Mouse (Mus musculus) ES-E14 (cell line): ENCODE measurements at regions not wholly inside any gene's neighbourhood (a gene's known extent, or its start where the extent isn't known, plus 50 kb on each side); places are given as distances from the start of the nearest gene placed in this dataset.

Experiments used
- ZC3H11A ChIP-seq: IDR thresholded peaks from 2 replicates; pipeline ENCODE4 v1.6.1; 2012; ENCODE audit warnings: low read depth, mild to moderate bottlenecking, inconsistent platforms, low read length, borderline replicate concordance
- ZNF384 ChIP-seq: IDR thresholded peaks from 2 replicates; pipeline ENCODE4 v1.6.1; 2012; ENCODE audit warnings: low read depth, low read length, inconsistent platforms

DNA sequence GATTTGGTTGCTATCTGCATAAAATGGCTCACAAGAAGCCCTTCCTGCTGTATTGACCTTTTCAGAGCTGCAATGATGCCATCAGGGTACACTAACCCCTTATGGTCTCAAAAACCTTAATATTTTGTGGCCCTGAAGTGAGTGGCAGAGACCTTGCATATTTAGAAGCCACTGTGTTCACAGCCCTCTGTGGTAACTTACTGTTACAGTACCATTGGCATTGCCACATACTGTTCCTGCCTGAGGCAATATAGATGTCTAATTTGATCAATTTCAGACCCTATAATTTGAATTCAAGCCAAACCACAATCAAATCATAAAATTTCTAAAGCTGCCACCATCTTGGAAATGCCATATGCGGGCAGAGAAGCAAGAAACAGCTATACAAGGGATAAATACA lies 198.5 kb downstream of the Spry2 start:
- TF ChIP-seq ZC3H11A (no peak), ZNF384 (no peak)
